Mouse (Mus musculus) lung, adult 2 months (tissue): ENCODE data around the gene Mrm2. TPM values are rescaled to one million over a fixed set of nuclear protein-coding genes. Genes with fewer than 3 reads are reported as not detected.

Experiments used
- DNase-seq: peaks from one replicate; pipeline ENCODE4 v3.0.0; 2022
- H3K4me1 ChIP-seq: fragments of 200-500 bp; 2 replicates; pipeline ENCODE4 v1.6.1; 2011; ENCODE audit warnings: low read length; ENCODE audit not compliant: control insufficient read depth, insufficient read depth
- H3K4me3 ChIP-seq: fragments of 200-500 bp; replicated peaks from 2 replicates; pipeline ENCODE3; 2011; ENCODE audit warnings: low read depth, mild to moderate bottlenecking, control low read depth, low read length; ENCODE audit errors: extremely low read depth
- CTCF ChIP-seq: fragments of 200-500 bp; IDR thresholded peaks from 2 replicates; pipeline ENCODE4 v1.5.1; 2011; ENCODE audit warnings: mild to moderate bottlenecking, low read length, control low read depth; ENCODE audit not compliant: insufficient read depth
- POLR2A ChIP-seq: fragments of 200-500 bp; IDR thresholded peaks from 2 replicates; pipeline ENCODE4 v1.6.1; 2011; ENCODE audit warnings: low read depth, mild to moderate bottlenecking, control low read depth, low read length, borderline replicate concordance; ENCODE audit errors: extremely low read depth
- WGBS: fragments of 180-500 bp; shearing (Covaris S2); methylation state at CpG from one replicate; pipeline ENCODE4 v1.1.7; 2018; 5-methylcytosine and 5-hydroxymethylcytosine counted together
- polyA plus RNA-seq: library from polyadenylated mRNA; depleted of rRNA; stranded (reverse); fragments of >200 nt; gene quantifications from 2 replicates; pipeline ENCODE4 v1.2.3, GENCODE M21; 2012

The Mrm2 gene
- polyA plus RNA-seq, 1 experiment: 7.4 TPM

DNA sequence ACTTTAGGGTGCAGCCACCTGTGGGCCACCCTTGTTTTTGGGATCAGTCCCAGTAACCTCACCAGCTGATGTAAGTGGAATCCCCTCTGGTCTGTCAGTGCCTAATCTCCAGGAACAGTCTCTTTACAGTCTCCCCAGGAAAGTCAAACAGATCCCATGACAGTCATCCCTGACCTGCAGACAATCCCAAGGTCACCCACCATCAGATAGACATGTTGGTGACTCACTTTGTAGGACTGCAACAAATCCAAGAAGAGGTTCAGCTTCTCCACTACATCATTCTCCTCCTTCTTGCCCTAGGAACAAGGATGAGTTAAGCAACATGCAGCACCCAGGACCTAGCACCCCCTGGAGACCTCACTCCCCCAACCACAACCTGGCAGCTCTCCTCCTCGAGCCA lies 14.4 kb upstream of the Mrm2 start:
- TF ChIP-seq CTCF (no peak), POLR2A (no peak)
- Histone ChIP-seq H3K4me1 (no peaks in the 10 kb centered on the region), H3K4me3 (no peak overlapping the region)
- 82% methylated on average over 1 of the region's 1 CpGs for WGBS
- no peak for DNase-seq

DNA sequence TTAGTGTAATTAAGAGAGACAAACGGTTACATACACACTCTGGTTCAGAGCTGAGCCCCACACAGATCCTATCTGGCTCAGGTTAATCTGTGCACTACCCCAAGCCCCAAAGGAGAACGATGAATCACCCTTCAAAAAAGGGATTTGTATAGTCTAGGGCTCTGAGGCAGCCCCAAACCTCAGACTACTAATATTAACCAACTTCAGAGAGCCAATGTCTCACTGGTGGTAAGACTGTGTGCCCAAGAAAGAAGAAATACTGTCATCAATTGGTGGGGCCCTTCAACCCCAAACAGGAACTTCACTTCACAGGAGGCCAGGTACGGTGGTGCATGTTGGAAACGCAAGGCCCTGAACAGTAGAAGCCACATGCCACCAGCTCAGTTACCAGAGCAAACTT lies 13.5 kb upstream of the Mrm2 start:
- 91% methylated on average over 4 of the region's 4 CpGs for WGBS
- Histone ChIP-seq H3K4me3 (no peak overlapping the region), H3K4me1 (no peaks in the 10 kb centered on the region)
- TF ChIP-seq CTCF (no peak), POLR2A (no peak)
- no peak for DNase-seq

DNA sequence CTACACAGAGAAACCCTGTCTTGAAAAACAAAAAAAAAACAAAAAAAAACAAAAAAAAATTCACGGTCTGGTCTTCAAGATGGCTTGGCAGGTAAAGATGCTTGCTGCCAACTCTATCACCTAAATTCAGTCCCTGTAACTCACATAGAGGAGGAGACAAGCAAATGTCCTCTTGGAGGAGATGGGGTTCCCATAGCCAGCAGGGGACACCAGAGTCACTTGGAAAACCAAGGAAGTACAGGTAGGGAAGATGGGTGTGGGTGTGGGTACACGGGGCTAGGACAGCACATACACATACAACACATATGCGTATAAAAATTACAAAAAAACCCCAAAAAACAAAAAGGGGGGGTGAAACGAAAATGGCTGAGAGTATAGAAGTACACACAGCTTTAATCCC lies 11.2 kb upstream of the Mrm2 start:
- WGBS: 79% methylated on average over 4 of the region's 4 CpGs
- H3K4me3 ChIP-seq: no peak overlapping the region
- TF ChIP-seq CTCF (0 out of 2 replicates have a peak, but pooled peaks have one; percentile 12), POLR2A (no peak)
- H3K4me1 ChIP-seq: no peaks in the 10 kb centered on the region
- no peak for DNase-seq

DNA sequence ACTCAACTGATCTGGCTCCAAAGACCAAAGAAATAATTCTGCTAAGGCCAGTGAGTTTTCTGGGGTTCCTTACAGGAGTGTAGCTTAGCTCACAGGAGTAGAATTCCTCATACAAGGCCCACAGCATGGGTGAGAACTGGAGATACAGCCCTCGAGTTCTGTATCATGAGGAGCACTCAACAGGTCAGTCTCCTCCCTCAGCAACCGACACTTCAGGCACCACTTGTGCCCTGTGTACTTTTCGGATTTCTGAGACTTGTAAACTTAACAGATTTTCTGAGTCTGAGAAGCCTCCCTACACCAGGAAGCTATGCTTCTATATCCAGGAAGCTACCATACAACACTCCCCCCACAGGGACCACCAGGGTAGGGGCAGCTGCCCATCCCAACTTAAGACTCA lies 8.1 kb upstream of the Mrm2 start:
- Histone ChIP-seq H3K4me3 (no peak overlapping the region), H3K4me1 (no peaks in the 10 kb centered on the region)
- TF ChIP-seq POLR2A (no peak), CTCF (no peak)
- WGBS: 72% methylated on average over 3 of the region's 3 CpGs
- peak; percentile 25 for DNase-seq

DNA sequence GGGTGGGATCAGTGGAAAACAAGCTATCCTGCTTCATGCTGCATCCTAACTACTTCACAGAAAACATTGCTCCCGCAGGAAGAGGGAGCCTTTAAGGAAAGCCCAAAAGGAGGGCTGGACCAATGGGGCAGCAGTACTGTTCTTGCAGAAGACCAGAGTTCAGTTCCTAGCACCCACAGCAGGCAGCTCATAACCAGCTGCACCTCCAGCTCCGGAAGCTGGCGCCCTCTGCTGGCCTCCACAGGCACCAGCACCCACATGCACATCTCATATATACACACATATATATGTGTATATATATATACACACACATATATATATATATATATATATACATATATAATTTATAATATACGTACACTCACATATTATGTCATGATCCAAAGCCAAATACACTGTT lies 7.1 kb upstream of the Mrm2 start:
- H3K4me3 ChIP-seq: no peak overlapping the region
- 86% methylated on average over 4 of the region's 4 CpGs for WGBS
- DNase-seq: no peak
- no peaks in the 10 kb centered on the region for H3K4me1 ChIP-seq
- no peak for TF ChIP-seq CTCF
- no peak for TF ChIP-seq POLR2A

DNA sequence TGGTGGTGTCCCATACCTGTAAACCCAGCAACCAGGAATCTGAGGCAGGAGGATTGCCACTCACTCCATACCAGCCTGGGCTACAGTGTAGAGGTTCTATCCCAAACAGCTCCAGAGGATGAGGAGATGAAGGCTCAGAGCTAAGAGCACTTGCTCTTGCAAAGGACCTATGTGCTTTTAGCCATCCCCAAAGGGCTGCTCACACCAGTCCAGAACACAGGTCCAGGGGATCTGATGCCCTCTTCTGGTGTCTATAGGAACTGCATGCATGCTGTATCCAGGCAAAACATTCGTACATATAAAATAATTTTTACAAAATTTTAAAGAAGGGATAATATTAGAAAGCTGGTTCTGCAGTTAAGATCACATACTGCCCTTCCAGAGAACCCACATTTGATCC lies 5.0 kb upstream of the Mrm2 start:
- peak; percentile 26 for DNase-seq
- no peak for TF ChIP-seq POLR2A
- peak; percentile 73 for TF ChIP-seq CTCF
- no peak overlapping the region for H3K4me3 ChIP-seq
- WGBS: 73% methylated on average over 1 of the region's 1 CpGs
- H3K4me1 ChIP-seq: no peaks in the 10 kb centered on the region

DNA sequence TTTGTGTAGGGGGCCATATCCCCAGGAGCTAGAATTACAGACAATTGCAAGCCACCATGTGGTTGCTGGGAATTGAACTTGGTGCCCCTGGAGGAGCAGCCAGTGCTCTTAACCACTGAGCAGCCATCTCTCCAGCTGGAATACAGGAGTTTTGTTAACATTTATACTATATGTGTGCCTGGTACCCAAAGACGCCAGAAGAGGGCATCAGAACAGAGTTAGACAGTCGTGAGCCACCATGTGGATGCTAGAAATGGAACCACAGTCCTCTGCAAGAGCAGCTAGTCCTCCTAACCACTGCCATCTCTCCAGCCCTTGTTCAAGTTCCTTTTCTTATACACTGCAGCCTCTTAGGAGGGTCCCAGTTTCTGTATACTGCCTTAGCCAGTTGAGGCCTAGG lies 1.9 kb upstream of the Mrm2 start:
- WGBS: 31% methylated on average over 2 of the region's 2 CpGs
- DNase-seq: no peak
- TF ChIP-seq POLR2A (no peak), CTCF (no peak)

DNA sequence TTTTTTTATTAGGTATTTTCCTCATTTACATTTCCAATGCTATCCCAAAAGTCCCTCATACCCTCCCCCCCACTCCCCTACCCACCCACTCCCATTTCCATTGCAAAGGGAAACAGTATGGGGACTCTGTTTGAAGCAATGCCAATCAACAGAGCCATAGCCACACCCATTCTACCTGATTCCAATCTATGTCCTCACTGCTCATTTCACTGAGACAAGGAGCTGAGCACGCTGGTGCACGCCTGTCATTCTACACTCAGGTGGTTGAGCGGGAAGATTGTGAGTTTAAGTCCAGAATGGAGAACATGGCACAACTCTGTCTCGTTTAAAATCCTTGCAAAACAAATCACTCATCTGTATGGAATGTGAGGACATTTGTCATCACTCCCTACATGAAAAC lies 821 bp upstream of the Mrm2 start:
- TF ChIP-seq POLR2A (no peak), CTCF (no peak)
- 31% methylated on average over 4 of the region's 4 CpGs for WGBS
- no peak for DNase-seq
- Histone ChIP-seq H3K4me1 (no peaks in the 10 kb centered on the region; the same call in 1 of the 2 replicates), H3K4me3 (no peak overlapping the region)

More for the DNA sequence above, 1.9 kb upstream of the Mrm2 start:
- no peak overlapping the region for H3K4me3 ChIP-seq
- no peaks in the 10 kb centered on the region; the same call in 1 of the 2 replicates for H3K4me1 ChIP-seq

DNA sequence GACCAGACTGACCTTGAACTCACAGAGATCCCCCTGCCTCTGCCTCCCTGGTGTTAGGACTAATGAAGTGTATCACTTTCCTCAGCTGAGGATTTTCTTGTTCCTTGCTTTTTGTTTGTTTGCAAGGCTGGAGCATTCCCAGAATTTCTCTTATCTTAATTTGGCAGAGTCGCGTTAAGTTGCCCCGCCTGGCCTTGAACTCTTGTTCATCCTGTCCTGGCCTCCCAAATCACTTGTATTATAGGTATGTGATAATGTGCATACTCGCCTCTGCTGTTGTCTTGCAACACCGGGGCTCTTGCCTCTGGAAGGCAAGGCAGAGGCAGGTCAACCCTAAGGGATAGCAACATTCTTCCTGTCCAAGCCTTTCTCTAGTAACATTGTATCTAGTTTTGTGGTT lies 7.6 kb downstream of the Mrm2 start:
- 0 out of 2 replicates have a peak, but pooled peaks cover 4% of the 10 kb centered on the region for H3K4me1 ChIP-seq
- WGBS: 73% methylated on average over 5 of the region's 5 CpGs
- H3K4me3 ChIP-seq: no peak overlapping the region
- no peak for TF ChIP-seq CTCF
- no peak for DNase-seq

DNA sequence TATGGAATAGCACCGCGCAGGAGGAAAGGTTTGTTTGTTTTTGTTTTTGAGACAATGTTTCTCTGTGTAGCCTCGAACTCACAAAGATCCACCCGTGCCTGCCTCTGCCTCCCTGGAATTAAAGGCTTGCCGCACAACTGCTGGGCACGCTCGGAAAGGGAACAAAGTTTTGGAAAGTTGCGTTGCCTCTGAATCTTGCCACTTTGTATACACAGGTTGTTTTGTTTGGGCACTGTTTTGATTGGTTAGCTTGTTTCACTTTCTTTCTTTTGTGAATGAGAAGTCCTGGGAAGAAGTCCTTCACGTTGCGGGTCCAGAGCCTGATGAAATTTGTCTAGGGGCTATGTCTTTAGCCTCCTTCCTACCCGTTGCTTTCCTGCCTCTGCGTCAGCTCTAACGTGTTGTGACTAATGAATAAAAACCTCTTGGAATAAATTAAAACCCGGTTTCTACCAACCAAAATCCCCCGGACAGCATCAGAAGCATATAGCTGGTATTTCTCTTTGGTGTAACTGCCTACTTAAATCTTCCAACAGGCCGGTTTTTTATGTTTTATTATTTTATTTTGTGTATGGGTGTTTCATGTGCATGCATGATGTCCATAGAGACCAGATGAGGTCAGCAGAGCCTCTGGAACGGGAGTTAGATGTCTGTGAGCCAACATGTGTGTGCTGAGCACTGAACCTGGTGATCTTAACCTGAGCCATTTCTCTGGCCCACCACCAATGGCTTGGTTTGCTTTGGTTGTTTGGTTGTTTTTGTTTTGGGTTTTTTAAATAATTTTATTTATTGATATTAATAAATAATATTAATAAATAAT lies 9.7 kb downstream of the Mrm2 start:
- WGBS: under 1% methylated on average over 17 of the region's 17 CpGs
- DNase-seq: no peak
- Histone ChIP-seq H3K4me3 (peak overlapping the region; percentile 87), H3K4me1 (0 out of 2 replicates have a peak, but pooled peaks cover 4% of the 10 kb centered on the region)
- TF ChIP-seq CTCF (0 out of 2 replicates have a peak, but pooled peaks have one; percentile 9), POLR2A (no peak)
